Mouse (Mus musculus): ENCODE results near the gene Marveld1. TPM values are rescaled to one million over a fixed set of nuclear protein-coding genes. Genes with fewer than 3 reads are reported as not detected.

Marveld1 gene
- polyA plus RNA-seq, 1 experiment, result 3.6 TPM

DNA sequence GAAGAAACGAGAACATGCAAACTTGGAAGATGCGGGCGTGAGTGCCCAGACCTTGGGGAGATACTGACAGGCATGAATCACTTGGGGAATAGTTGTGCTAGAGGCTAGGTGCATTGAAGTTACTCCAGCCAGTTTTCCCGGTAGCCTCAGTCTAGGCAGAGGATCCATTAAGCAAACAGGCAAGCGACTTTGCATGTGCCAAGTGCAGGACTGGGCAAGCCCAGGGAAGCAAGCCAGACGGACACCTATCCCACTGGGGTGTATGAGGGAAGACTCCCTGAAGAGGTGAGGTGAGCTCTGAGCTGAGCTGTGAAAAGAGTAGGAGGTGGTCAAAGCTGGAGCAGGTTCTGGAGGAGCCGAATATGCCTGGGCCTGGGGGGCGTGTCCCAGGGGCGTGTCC, 20.3 kb downstream of the Marveld1 start:
- TF ChIP-seq GATA1 (IDR thresholded peaks at IDR 0.05; ENCODE audit: borderline replicate concordance, low read length) (no peak), FLI1 (IDR thresholded peaks at IDR 0.05; ENCODE audit: low read length) (no peak)
- Histone ChIP-seq H3K4me1 (peaks cover 64% of the 10 kb centered on the region), H3K9me3 (no peaks in the 10 kb centered on the region), H3K36me3 (replicated peaks; ENCODE audit: low read length) (no peaks in the 10 kb centered on the region), H3K4me3 (replicated peaks) (no peak overlapping the region), H3K27me3 (replicated peaks) (peaks cover 12% of the 10 kb centered on the region)

DNA sequence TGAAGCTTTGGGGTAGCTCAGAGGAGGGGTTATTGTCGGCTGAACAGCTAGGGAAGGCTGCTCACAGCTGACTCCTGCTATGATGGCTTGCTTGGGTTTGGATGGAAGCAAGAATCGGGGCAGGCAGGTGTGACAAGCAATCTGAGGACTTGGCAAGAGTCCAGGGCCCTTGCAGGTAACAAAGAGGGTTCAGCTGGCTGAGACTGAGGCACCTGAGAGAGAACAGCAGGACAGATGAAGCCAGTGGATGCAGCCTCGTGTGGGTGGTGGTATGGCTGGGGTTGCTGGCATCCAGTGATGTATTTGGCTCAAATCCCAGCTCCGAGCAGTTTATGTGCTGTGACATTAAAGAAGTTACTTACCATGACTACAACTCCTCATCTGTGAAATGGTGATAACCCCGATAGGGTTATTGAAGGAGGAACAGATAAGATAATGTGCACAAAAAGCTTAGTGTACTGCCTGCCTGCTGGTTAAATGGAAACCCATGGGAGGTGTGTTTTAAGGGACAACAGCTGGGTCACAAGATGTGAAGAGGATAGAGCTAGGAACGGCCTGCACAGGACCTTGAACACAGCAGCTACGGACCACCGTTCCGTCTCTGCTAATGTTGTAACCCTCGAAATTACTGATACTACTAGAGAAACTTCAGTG, 22.2 kb downstream of the Marveld1 start:
- Histone ChIP-seq H3K4me1 (peaks cover 71% of the 10 kb centered on the region), H3K4me3 (replicated peaks) (peak overlapping the region; percentile 99), H3K27me3 (replicated peaks) (peaks cover 12% of the 10 kb centered on the region), H3K36me3 (replicated peaks; ENCODE audit: low read length) (peaks cover 12% of the 10 kb centered on the region), H3K9me3 (no peaks in the 10 kb centered on the region)
- TF ChIP-seq GATA1 (IDR thresholded peaks at IDR 0.05; ENCODE audit: borderline replicate concordance, low read length) (no peak), FLI1 (IDR thresholded peaks at IDR 0.05; ENCODE audit: low read length) (no peak)

DNA sequence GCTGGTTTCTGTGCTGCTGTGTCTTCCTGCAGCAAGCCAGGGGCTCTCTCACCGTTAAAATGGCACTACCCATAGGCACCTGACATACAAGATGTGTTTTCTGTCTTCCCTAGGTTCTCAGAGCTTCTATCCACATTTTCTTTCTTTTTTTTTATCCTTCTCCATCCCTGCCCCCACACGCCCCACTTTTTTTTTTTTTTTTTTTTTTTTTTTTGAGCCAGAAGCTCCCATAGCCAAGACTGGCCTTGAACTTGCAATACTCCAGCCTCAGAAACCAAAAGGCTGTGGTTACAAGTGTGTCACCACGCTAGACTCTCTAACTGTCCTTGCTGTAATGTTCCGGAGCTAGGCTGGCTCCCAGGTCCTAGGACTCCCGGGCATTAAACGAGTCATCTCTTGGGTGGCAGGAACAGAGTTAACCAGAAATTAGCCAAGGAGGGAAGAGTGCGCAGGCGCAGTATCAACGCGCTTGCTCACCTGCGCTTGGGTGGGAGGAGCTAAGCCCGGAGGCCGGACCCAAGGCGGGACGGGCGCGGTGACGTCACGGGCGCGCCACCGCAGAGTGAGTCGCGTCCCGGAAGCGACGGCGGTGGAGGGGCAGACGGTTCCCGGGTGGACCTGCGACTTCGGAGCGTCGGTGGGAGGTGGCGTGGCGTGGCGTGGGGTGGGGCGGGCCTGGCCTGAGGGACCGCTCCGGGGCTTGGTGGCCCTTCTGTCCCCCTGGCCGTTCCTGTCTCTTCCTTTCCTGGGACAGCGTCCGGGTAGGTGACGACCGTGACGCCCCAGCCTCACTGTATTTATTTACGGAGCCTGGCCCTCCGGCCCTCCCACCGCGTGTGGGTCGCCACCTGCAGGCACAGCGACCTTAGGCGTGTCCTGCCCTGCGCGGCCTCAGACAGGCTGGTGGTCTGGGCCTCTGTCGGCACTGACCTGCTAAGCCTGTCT, 23.1 kb downstream of the Marveld1 start:
- peaks cover 73% of the 10 kb centered on the region for H3K4me1 ChIP-seq
- no peaks in the 10 kb centered on the region for H3K9me3 ChIP-seq
- H3K27me3 ChIP-seq (replicated peaks), result peaks cover 12% of the 10 kb centered on the region
- peak overlapping the region; percentile 99 for H3K4me3 ChIP-seq (replicated peaks)
- TF ChIP-seq GATA1 (IDR thresholded peaks at IDR 0.05; ENCODE audit: borderline replicate concordance, low read length), result no peak
- no peak for TF ChIP-seq FLI1 (IDR thresholded peaks at IDR 0.05; ENCODE audit: low read length)
- peaks cover 20% of the 10 kb centered on the region for H3K36me3 ChIP-seq (replicated peaks; ENCODE audit: low read length)

DNA sequence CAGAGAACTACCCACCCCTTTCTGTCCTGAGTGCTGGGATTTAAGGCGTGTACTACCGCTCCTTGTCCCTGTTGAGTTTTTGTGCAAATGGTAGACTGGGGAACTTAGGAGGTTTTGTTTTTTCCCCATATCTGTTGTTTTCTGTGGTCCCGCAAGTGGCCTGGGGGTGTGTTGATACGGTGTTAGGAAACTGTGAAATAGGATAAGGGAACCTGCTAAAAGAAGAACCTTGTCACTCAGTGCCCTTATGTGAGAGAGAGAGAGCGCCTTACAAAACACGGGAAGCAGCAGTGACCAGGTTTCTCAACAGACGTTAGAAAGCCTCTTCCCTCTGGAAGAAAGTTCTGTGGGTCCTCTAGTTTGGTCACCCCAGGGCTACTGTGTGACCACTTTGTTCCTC, 29.6 kb downstream of the Marveld1 start:
- Histone ChIP-seq H3K36me3 (replicated peaks; ENCODE audit: low read length) (peaks cover 70% of the 10 kb centered on the region), H3K4me1 (peaks cover 68% of the 10 kb centered on the region), H3K4me3 (replicated peaks) (peak overlapping the region; percentile 12), H3K9me3 (no peaks in the 10 kb centered on the region), H3K27me3 (replicated peaks) (no peaks in the 10 kb centered on the region)
- TF ChIP-seq GATA1 (IDR thresholded peaks at IDR 0.05; ENCODE audit: borderline replicate concordance, low read length), result no peak
- TF ChIP-seq FLI1 (IDR thresholded peaks at IDR 0.05; ENCODE audit: low read length), result no peak

DNA sequence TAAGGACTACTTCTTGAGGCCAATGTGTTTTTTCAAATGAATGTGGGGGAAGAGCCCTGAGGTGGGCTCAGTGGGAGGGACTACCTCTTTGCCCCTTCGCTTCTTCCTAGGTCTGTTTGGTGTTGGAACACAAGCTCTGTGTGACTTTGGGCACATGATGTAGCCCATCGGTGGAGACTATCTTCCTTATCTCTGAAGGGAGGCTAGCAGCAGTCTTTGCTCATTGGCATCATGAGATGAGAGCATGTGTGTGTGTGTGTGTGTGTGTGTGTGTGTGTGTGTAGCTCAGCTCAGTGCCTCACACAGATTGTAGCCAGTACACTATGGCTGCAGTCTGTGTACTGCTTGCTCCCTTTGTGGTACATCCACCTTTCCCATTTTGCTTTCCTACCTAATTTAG, 30.3 kb downstream of the Marveld1 start:
- Histone ChIP-seq H3K9me3 (no peaks in the 10 kb centered on the region), H3K4me1 (peaks cover 64% of the 10 kb centered on the region), H3K4me3 (replicated peaks) (peak overlapping the region; percentile 52), H3K27me3 (replicated peaks) (no peaks in the 10 kb centered on the region), H3K36me3 (replicated peaks; ENCODE audit: low read length) (peaks cover 75% of the 10 kb centered on the region)
- TF ChIP-seq FLI1 (IDR thresholded peaks at IDR 0.05; ENCODE audit: low read length), result no peak
- no peak for TF ChIP-seq GATA1 (IDR thresholded peaks at IDR 0.05; ENCODE audit: borderline replicate concordance, low read length)

DNA sequence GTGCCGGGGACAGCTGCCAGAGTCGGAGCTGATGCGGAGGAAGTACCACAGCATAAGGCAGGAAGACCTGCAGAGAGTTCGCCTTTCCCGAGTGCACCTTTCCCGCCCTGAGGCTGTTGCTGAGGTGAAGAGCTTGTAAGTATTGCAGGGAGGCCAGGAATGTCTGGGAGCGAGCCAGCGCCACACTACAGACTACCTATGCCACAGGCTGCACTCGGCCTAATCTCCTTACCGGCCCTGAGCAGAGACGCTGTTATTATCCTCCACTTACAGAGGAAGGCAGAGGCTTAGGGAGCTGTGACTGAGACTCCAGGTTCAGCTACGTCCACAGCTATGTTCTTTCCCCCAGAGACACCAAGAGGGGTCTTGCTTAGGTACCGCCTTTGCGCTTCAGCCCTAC, 32.2 kb downstream of the Marveld1 start:
- Histone ChIP-seq H3K4me3 (replicated peaks) (no peak overlapping the region), H3K9me3 (no peaks in the 10 kb centered on the region), H3K27me3 (replicated peaks) (no peaks in the 10 kb centered on the region), H3K36me3 (replicated peaks; ENCODE audit: low read length) (peaks cover 83% of the 10 kb centered on the region), H3K4me1 (peaks cover 64% of the 10 kb centered on the region)
- no peak for TF ChIP-seq GATA1 (IDR thresholded peaks at IDR 0.05; ENCODE audit: borderline replicate concordance, low read length)
- TF ChIP-seq FLI1 (IDR thresholded peaks at IDR 0.05; ENCODE audit: low read length), result no peak

DNA sequence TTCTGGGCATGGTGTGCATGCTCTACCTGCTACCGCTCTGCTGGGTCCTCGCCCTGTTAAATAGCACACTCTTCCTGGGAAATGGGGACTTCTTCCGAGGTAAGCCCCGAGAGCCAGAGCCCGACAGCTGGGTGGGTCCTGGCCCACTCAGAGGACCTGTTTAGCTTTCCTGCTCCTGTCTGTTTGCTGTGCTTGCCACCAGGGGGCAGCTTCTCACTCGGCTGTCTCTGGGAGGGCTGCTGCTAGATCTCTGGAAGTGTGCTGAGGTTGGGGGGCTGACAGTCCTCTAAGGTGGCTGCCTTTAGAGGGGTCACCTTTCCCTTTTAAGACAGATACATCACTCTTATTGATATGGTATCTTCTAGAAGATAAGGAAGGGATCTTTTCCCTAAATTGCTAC, 35.5 kb downstream of the Marveld1 start:
- H3K36me3 ChIP-seq (replicated peaks; ENCODE audit: low read length), result peaks cover 98% of the 10 kb centered on the region
- no peaks in the 10 kb centered on the region for H3K27me3 ChIP-seq (replicated peaks)
- TF ChIP-seq FLI1 (IDR thresholded peaks at IDR 0.05; ENCODE audit: low read length), result no peak
- no peak for TF ChIP-seq GATA1 (IDR thresholded peaks at IDR 0.05; ENCODE audit: borderline replicate concordance, low read length)
- H3K4me1 ChIP-seq, result peaks cover 65% of the 10 kb centered on the region
- no peaks in the 10 kb centered on the region for H3K9me3 ChIP-seq
- no peak overlapping the region for H3K4me3 ChIP-seq (replicated peaks)

GRCm38 (mm10) chr19:42189735-42190134, 42.5 kb downstream of the Marveld1 start:
- peaks cover 56% of the 10 kb centered on the region for H3K4me1 ChIP-seq
- peak overlapping the region; percentile 6 for H3K4me3 ChIP-seq (replicated peaks)
- peaks cover 2% of the 10 kb centered on the region for H3K27me3 ChIP-seq (replicated peaks)
- TF ChIP-seq FLI1 (IDR thresholded peaks at IDR 0.05; ENCODE audit: low read length) (no peak), GATA1 (IDR thresholded peaks at IDR 0.05; ENCODE audit: borderline replicate concordance, low read length) (no peak)
- H3K9me3 ChIP-seq, result no peaks in the 10 kb centered on the region
- peaks cover 93% of the 10 kb centered on the region for H3K36me3 ChIP-seq (replicated peaks; ENCODE audit: low read length)

- no peak for TF ChIP-seq GATA1 (IDR thresholded peaks at IDR 0.05; ENCODE audit: borderline replicate concordance, low read length)
- TF ChIP-seq FLI1 (IDR thresholded peaks at IDR 0.05; ENCODE audit: low read length), result no peak
- Histone ChIP-seq H3K4me3 (replicated peaks) (no peak overlapping the region), H3K4me1 (peaks cover 48% of the 10 kb centered on the region), H3K27me3 (replicated peaks) (peaks cover 2% of the 10 kb centered on the region), H3K36me3 (replicated peaks; ENCODE audit: low read length) (peaks cover 86% of the 10 kb centered on the region), H3K9me3 (no peaks in the 10 kb centered on the region)
Measured at GRCm38 (mm10) chr19:42190494-42190893, 43.3 kb downstream of the Marveld1 start.

DNA sequence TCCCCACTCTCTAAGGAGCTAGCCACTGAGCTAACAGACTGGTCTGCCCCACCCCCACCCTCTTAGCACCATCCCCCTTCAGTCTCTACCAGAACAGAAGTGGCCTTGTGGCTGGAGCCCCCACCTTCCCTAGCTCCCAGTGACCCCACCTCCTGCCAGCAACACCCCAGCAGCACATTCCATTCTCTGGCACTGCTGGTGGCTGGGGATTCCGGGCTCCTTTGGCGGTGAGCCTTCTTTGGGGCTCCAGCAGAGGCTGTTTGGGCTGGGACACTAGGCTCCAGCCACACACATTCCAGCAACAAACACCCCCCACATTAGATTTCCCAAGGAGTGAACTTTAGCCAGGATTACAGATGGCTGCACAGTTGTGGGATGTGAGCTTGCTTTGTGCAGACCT, 46.1 kb downstream of the Marveld1 start:
- peaks cover 24% of the 10 kb centered on the region for H3K4me1 ChIP-seq
- peaks cover 59% of the 10 kb centered on the region for H3K36me3 ChIP-seq (replicated peaks; ENCODE audit: low read length)
- H3K9me3 ChIP-seq, result no peaks in the 10 kb centered on the region
- H3K4me3 ChIP-seq (replicated peaks), result no peak overlapping the region
- no peak for TF ChIP-seq GATA1 (IDR thresholded peaks at IDR 0.05; ENCODE audit: borderline replicate concordance, low read length)
- no peak for TF ChIP-seq FLI1 (IDR thresholded peaks at IDR 0.05; ENCODE audit: low read length)
- peaks cover 22% of the 10 kb centered on the region for H3K27me3 ChIP-seq (replicated peaks)

Data from megakaryocyte, embryonic 14.5 days (primary cell).